Mouse (Mus musculus) mouse embryonic stem cell (cell line): ENCODE results near the gene Zcchc17.

Source experiments
- in situ Hi-C, 2 experiments: fragments of 300-500 bp; cut with MboI; formaldehyde crosslinking; loops; 1 replicate in 1 of 2; 3 replicates in 1 of 2; pipeline ENCODE4 v1.14.3; 2019 to 2020; ENCODE audit warnings: low sequenced_read_pairs in 2 of 2, low pct_unique_long_range_greater_than_20kb in 1 of 2, mixed read lengths in 1 of 2; ENCODE audit not compliant: unreplicated experiment in 1 of 2

The Zcchc17 gene

DNA sequence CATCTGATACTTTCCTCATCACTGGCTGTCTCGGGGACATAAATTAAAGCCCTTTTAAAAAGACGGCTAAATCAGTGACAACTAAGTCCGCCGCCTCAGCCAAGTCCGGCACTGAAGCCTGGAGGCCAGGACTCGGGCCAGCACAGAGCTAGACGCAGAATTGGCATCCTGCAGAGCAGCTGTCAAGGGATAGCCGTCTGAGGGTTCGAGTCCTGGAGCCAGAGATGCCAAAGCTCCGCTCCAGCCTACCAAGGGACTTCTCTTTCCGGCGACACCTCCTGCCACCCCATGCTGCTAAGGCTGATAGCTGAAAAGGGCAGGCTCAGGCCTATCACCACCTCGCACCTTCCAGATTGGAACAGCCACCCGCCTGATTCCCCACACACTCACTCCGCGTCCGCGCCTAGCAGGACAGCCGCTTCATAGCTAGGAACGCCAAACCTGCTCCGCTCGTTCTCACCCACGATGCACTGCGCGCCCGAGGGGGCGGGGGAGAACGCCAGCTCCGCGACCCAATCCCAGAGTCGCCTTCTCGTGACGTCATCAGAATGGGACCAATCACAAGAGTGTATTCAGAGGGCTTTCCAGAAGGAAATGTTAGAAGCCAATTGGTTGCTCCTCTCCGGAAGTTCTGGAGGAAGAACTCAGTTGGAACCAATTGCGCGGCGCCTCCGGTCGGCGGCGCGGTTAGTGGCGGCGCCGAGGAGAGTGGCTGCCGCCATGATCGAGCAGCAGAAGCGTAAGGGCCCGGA is at the start of gene Zcchc17, which contains the start of gene Snrnp40:
Gene Zcchc17, minus strand, starts transcription at position 458 of the 752 bp plus-strand sequence.
Gene Snrnp40, plus strand, starts transcription at position 647 of the 752 bp plus-strand sequence.
- in situ Hi-C loops: no loop called here

- in situ Hi-C loops: no loop called here
These were observed 31.5 kb upstream of the Zcchc17 start for GRCm38 (mm10) chr4:130391265-130391664.

DNA sequence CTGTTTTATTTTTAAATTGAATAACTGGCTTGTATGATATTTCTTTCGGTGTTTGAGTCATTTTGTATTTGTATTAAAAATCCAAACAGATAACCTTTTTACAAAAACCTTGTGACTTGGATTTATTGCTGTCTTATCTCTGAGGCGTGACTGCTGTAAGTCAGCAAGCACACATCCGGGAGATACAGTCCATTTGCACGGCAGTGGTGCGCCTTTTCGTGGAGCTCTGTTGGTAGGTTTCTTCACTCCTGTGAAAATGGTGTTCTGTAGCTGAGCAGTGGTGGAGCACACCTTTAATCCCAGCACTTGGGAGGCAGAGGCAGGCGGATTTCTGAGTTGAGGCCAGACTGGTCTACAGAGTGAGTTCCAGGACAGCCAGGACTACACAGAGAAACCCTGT is 30.2 kb upstream of the Zcchc17 start:
- in situ Hi-C loops: no loop called here

- in situ Hi-C loops: no loop called here
These were observed 29.8 kb upstream of the Zcchc17 start for GRCm38 (mm10) chr4:130389496-130389895.

DNA sequence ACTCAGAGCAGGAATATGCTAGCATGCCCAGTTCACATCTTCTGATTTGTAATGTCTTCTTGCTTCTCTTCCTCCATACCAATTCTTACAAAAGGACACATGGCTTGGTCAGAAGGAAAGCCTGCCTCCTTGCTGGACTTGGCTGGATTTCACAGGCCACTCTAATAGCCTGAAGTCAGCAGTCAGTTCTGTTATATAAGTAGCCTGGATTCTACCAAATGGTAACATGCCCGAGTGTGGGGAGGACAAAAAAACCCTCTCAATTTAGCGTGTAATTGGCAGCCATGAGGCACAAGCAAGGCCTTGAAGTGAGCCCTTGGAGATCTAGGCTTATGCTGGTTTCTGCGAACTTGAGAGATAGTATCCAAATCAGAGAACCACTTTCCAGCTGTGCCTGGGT is 27.5 kb upstream of the Zcchc17 start:
- in situ Hi-C loops: no loop called here

DNA sequence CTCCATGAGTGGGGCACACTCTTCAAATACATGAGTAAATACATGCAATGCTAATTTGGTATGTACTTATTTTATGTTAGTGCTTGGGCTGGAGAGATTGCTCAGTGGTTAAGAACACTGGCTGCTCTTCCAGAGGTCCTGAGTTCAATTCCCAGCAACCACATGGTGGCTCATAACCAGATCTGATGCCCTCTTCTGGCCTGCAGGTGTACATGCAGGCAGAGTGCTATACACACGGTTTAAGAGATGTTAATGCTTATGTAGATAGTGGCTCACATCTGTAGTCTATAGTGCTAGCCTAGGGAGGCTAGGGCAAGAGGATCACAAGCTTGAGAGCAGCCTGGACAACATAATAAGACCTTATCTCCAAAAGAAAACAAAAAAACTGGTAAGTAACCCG is 20.7 kb upstream of the Zcchc17 start:
- in situ Hi-C loops: no loop called here

- in situ Hi-C loops: no loop called here
These were observed 19.4 kb upstream of the Zcchc17 start for GRCm38 (mm10) chr4:130379181-130379580.

DNA sequence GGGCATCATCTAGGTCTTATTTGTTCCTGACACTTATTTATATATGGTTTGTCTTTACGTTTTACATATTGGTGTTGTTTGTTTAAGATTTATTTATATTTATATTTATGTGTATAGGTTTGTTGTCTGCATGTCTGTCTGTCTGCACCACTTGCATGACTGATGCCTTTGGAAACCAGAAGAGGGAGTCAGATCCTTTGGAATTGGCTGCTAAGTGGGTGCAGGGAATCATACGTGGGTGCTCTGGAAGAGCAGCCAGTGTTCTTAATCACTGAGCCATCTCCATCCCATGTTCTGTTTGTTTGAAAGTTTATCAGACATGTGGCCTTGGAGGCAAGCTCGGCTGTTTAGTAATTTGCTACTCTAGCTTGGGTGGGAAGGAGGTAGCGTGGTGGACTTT is 17.8 kb upstream of the Zcchc17 start:
- in situ Hi-C loops: no loop called here

GRCm38 (mm10) chr4:130376675-130377074 is 16.9 kb upstream of the Zcchc17 start:
- in situ Hi-C loops: no loop called here

GRCm38 (mm10) chr4:130360238-130360590 is 471 bp upstream of the Zcchc17 start:
- in situ Hi-C loops: no loop called here

DNA sequence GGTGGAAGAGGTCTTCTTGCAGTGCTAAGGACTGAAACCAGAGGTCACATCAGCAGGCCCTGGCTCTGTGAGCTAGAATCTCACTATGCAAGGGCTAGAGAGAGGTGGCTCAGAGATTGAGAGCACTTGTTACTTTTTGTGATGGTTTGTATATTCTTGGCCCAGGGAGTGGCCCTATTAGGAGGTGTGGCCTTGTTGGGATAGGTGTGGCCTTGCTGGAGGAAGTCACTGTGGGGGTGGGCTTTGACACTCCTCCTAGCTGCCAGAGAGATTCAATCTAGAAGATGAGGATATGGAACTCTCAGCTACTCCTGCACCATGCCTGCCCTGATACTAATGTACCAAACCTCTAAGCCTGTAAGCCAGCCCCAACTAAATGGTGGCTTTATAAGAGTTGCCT is 1.8 kb downstream of the Zcchc17 start:
- in situ Hi-C loops: no loop called here

DNA sequence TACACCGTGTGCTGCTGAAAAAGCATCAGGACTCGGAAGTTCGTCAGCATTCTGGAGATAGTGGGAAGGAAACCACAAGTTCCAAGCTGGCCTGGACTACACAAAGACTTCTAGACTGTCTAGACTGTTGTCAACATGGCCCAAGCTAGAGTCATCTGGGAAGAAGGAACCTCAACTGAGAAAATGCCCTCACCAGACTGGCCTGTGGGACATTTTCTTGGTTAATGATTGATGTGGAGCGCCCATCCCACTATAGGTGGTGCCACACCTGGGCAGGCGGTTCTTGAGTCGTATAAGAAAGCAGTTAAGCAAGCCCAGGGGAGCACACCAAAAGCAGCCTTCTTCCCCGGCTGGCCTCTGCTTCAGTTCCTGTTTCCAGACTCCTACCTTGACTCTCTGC is 7.2 kb downstream of the Zcchc17 start:
- in situ Hi-C loops: no loop called here

DNA sequence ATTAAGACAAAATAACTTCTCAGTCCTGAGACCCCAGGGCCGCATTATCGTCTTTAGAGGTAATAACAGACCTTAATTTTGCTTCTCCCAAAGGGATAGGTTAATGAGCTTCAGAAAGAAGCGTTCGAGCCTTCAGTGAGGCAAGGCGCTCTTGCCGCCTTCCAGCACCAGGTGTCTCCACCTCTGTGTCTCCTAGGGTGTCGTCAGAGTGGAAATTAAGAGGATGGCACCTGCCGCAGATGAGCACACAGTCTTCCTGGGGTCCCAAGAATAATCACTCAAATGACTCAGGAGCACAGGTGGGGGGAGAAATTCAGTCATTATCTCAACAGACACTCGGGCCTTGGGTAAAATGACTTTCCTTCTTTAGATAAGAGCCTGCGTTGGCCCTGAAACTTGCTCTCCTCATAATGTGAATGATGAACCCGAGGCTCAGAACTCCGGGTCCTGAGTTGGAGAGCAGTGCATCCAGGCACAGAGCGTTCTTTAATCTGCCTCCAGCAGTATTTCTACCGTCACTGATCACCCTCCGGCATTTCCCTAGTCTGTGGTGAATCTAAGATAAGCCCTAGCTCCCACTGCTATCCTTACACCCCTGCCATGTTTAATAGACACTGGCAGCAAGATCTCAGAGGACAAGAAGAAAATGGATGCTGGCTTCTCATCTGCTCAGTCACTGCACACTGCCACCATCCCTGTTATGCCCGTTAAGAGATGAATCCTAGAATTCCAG is 8.9 kb downstream of the Zcchc17 start:
- in situ Hi-C loops: no loop called here

- in situ Hi-C loops: no loop called here
These were observed 10.1 kb downstream of the Zcchc17 start for GRCm38 (mm10) chr4:130349666-130350065.

DNA sequence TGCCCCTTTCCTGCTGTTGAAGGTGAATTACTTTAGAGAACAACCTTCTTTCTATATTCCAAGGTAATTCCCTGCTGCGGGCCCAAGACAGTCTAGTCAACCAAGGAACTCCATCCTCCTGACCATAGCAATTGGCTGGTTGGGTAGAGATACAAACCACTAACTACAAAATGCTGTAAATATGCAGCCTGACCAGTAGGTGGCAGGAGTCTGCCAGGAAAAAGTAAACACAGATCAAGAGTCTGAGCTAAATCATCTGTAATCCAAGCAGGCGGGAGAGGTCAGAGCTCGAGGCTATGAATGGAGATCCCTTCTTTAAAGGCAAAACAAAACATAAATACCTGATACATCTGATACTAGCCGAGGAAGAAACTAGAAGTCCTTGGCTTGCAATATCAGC is 18.1 kb downstream of the Zcchc17 start:
- in situ Hi-C loops: no loop called here

GRCm38 (mm10) chr4:130335867-130336266 is 23.9 kb downstream of the Zcchc17 start:
- in situ Hi-C loops: no loop called here

GRCm38 (mm10) chr4:130327366-130327765 is 32.4 kb downstream of the Zcchc17 start:
- in situ Hi-C loops: no loop called here

DNA sequence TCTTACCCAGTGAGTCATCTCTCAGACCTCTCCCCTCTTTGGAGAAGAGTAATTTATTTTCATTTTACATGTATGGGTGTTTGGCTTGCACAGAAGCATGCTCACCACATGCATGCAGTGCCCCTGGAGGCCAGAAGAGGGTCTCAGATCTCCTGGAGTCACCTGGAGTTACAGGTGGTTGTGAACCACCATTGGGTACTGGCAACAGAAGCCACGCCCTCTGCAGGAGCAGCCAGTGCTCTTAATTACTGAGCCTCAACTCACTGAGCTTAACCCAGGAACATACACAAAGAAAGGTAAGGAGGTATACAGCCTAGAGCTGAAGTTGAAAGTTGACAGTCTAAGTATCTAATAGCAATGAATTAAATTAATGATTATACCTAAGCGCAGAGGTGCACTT is 34.3 kb downstream of the Zcchc17 start:
- in situ Hi-C loops: no loop called here

DNA sequence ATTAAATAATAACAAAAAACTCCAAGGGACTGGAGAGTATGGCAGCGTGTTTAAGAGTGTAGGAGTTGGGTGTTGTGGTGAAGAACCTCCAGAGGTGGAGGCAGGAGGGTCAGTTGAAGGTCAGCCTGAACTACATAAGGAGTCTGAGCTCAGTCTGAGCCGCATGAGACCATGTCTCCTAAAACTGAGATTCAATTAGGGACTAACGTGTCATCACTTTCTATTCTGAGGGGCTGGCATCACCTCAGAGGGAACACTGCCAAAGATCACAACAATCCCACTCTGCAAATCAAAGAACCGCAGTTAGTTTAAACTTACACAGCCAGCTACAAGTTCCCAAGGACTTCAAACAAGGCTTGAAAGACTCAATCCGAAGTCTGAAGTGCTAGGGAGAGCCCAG is 36.1 kb downstream of the Zcchc17 start:
- in situ Hi-C loops: no loop called here

- in situ Hi-C loops: no loop called here
These were observed 36.6 kb downstream of the Zcchc17 start for GRCm38 (mm10) chr4:130323165-130323564.
